Mouse (Mus musculus) cerebellum, adult 11-12 months (tissue): ENCODE measurements around the gene Mrtfb.
"Not testable (repeated sequence)": the region's sequence is repeated elsewhere in the genome, so short reads cannot be mapped to it uniquely, and the experiment has no call there.

Experiments
- DNase-seq: peaks from one replicate; pipeline ENCODE4 v3.0.0; 2022

The Mrtfb gene

GRCm38 (mm10) chr16:13276709-13277399 is 20.6 kb downstream of the Mrtfb start:
- no peak for DNase-seq

DNA sequence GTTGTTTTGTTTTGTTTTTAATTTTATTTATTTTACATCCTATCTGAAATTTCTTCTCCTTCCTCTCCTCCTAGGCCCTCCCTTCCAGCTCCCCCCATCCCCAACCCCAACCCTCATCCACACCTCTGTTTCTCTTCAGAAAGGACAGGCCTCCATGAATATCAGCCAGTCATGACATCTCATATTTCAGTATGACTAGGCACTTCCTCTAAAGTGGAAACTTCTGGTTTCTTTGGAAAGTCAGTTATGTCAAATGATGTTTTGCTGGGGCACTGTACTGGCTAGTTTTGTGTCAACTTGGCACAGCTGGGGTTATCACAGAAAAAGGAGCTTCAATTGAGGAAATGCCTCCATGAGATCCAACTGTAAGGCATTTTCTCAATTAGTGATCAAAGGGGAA is 30.1 kb downstream of the Mrtfb start:
- not testable (repeated sequence) for DNase-seq

GRCm38 (mm10) chr16:13297860-13298259 is 41.6 kb downstream of the Mrtfb start:
- no peak for DNase-seq

DNA sequence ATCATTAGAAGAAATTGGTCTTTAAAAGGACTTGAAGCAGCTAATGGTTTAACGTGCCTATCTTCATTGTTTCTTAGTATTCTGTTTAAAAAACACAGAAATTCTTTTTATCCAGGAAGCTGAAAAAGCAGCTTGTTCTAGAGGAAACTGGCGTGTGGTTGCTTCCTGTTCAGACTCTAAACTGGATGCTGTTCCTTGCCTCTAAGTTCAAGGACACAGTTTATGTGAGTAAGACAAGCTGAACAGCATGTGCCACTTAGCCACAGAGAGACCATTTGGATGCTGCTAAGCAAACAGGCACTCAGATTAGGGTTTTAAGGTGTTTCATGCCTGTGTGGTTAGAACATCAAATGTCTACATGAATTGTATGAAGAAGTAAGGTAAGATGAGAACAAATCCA is 42.7 kb downstream of the Mrtfb start:
- no peak for DNase-seq

DNA sequence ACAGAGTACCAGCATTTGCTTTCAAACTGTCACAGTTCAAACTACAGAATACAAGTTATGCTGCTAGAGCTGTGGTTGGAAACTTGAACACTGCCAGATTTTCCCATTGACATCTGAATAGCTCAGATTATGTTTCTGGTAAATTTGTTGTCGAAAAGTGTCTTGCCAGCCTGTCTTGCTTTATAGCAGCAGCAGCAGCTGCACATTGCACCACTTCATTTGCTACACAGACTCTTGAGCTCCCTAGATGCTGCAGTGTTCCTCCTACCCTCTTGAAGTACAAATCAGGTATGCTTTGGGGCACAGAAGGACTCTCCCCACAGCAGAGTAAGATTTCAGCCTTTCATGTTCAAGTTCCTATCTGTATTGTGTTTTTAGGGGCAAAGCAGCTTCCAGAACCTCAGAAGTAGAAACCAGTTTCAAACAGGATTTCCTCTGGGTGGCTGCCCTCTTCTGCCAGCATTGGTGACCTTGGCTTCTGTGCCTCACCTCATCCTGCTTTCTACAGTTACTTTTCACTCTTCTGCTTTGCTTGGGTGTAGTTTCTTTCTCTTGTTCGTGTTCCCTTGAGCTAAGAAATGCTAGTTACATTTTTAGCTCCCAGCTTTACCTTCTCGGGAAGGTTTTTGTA is 49.9 kb downstream of the Mrtfb start:
- no peak for DNase-seq

DNA sequence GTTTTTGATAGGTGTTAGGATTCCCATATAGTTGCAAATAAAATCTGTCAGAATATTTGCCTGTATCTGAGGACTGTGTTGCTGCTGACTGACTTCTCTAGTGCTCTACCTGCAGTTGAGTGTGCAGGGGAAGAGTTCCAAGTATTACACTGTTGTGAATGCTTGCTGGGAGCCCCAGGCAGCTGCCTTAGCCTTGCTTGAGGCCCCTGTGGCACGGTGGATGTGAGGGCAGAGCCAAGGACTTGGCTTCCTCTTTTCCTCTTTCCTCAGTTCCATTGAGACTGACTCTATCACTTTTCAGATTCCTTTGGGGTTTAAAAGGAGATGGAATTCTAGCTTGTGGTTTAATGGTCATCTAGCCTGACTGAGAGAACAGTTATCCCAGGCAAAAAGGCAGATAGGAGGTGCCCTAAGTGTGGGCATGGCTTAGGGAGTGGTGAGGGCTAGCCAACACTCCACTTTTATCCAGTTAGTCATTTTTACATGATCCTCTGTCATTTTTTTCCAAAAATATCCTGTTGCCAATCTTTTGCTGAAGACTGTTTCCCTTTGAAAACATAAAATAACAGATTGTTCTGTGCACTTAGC is 53.9 kb downstream of the Mrtfb start:
- no peak for DNase-seq

DNA sequence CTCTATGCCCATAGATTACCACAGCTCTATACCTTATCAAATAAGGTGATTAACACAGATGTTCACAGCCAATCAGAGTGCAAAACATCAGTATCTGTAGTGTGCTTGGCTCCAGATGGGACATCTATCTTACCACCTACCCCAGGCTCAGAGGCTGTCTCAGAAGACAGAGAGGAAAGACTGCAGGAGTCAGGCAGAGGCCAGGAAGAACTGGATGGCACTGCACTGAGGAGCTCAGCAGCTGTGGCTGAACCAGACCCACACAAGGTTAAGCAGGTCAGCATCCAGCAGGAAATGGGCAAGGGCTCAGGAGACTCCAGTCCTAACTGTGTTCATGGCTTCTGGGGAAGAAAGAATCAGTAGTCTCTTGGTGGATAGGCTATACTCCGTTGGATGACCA is 55.1 kb downstream of the Mrtfb start:
- DNase-seq, result no peak

GRCm38 (mm10) chr16:13313096-13313719 is 56.9 kb downstream of the Mrtfb start:
- DNase-seq, result no peak

DNA sequence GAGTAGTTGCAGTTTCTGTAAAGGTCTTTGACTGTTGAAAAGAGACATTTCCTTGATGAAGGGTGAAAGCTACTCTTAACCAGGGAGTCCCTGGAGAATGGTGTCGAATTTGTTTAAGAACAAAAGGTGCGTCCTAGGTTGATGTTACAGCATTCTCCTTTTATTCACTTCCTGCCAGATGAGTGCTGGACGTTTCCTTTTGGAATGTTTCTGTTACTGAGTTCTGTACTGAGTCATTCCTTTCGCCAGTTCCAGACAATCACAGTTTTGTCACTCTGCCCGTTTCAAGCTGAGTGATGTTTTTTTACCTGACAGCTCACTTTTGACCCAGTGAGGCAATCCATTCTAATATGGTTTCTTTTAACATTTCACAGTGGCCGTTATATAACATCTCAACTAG is 67.5 kb downstream of the Mrtfb start:
- DNase-seq, result no peak

GRCm38 (mm10) chr16:13326622-13327021 is 70.3 kb downstream of the Mrtfb start:
- no peak for DNase-seq

DNA sequence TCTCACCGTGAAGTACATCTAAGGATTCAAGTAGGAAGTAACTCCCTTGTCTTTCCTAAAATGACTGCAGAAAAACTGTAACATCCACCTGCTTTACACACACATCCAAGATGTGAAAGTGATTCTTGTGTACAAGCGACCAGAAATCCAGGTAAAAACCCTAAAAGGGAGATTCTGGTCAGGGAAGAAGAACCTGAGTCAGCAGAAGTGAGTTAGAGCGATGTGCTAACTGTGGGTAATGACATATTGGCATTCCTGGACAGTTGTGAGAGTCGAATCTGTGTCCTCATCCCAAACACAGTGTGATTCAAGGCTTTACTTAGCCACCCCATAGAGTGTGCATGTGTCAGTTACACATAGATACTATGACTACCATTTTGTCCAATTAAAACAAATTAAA is 72.4 kb downstream of the Mrtfb start:
- no peak for DNase-seq

DNA sequence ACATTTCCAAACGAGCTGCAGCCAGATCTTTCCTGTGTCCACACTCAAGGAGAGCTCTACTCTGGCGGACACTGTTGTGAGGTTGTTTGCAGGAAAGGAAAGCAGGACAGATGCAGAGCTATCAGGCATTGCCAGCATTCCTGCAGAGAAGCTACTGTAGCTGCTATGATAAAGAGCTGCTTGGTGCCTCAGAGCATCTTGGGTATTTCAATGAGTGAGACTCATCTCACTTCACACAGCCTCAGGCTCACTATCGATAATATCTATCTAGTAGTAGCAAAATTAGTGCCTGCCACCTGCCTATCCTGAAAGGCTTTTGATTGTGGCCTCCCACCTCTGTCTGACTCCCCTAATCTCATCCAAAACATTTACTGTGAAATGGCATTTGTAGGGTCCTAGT is 73.4 kb downstream of the Mrtfb start:
- DNase-seq, result no peak

- peak; percentile 35 for DNase-seq
Observed at GRCm38 (mm10) chr16:13330221-13330659, 74.0 kb downstream of the Mrtfb start.

DNA sequence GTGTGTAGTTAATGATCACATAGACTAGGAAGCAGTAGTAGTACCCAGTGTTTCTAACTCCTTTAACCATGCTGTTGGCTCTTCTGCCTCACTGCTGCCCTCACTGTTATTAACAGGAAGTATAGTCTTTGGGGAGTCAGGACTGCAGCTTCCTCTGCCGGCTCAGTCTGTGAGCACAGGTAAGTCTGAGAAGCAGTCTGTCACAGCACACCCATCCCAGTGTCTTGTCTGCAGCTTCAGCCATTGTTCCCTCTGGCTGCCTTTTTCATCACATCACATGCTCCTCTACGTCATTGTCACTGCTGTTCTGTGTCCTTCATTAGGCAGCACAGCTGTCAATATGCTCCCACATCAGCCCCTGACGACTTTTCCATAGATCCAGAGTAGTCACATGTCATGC is 75.6 kb downstream of the Mrtfb start:
- DNase-seq, result no peak

- no peak for DNase-seq
Observed at GRCm38 (mm10) chr16:13332536-13332935, 76.3 kb downstream of the Mrtfb start.

DNA sequence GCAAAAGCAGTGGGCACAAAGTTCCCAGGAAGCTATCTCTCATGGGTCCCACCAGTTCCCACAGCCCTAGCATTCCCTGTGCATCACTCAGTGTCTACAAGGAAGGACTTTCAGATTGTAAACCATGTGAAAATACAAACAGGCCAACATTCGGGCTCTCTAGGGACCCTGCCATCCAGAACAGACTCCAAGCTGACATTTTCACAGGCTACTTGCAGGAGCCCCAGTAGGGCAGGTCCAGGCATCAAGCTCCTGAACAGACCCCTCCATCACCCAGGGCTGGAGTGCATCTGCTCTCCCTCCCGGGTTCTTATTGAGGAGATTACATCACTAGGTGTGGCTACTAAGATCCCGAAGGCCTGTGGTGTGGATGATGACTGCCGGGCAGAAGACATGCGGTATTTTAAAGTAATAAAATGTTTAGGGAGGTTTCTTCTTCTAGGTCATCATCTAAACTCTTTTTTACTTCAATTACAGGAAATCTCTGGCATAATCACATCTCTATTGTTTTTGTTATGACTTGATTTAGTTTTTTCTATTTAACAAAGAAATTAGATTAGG is 77.6 kb downstream of the Mrtfb start:
- DNase-seq, result no peak

- DNase-seq, result no peak
Observed at GRCm38 (mm10) chr16:13336503-13337230, 80.4 kb downstream of the Mrtfb start.

DNA sequence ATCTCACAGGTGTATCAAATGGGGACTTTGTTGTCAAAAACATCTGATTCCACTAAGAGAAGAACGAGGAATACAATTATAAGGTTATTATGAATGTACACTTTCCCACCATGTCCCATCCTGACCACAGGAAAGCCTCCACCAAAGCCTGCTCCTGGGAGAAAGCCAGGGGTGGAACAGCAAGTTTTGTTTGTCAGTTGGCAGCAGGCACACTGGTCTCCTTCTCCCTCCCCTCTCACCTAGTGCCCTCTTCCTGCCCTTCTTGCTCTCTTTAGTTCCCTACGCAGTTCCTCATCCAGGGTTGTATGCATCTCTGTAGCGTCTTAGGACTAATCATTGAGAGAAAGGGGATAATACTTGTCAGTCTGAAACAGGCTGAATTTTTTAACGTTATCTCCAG is 81.8 kb downstream of the Mrtfb start:
- no peak for DNase-seq

- no peak for DNase-seq
Observed at GRCm38 (mm10) chr16:13339433-13339832, 83.2 kb downstream of the Mrtfb start.

DNA sequence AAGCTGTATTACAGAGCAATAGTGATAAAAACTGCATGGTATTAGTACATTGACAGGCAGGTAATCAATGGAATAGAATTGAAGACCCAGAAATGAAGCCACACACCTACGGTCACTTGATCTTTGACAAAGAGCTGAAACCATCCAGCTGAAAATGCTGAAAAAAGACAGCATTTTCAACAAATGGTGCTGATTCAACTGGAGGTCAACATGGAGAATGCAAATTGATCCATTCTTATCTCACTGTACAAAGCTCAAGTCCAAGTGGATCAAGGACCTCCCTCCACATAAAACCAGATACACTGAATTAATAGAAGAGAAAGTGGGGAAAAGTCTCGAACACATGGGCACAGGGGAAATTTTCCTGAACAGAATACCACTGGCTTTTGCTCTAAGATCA is 89.5 kb downstream of the Mrtfb start:
- DNase-seq, result not testable (repeated sequence)

GRCm38 (mm10) chr16:13350729-13351128 is 94.4 kb downstream of the Mrtfb start:
- DNase-seq, result no peak

GRCm38 (mm10) chr16:13351268-13351667 is 95.0 kb downstream of the Mrtfb start:
- DNase-seq, result no peak

GRCm38 (mm10) chr16:13353927-13354326 is 97.6 kb downstream of the Mrtfb start:
- DNase-seq, result no peak
